Mouse (Mus musculus) bone marrow, adult 2 months (tissue): ENCODE results near the gene Fam216a. TPM values are rescaled to one million over a fixed set of nuclear protein-coding genes. Genes with fewer than 3 reads are reported as not detected.
"Not testable (repeated sequence)": the region's sequence is repeated elsewhere in the genome, so short reads cannot be mapped to it uniquely, and the experiment has no call there.

Experiments
- H3K27ac ChIP-seq: fragments of 200-500 bp; 2 replicates; pipeline ENCODE4 v1.5.1; 2012; ENCODE audit warnings: low read depth, mild to moderate bottlenecking, control low read depth, inconsistent platforms, low read length; ENCODE audit not compliant: control insufficient read depth, poor library complexity, insufficient read depth
- H3K4me1 ChIP-seq: fragments of 200-500 bp; 2 replicates; pipeline ENCODE4 v1.6.1; 2011; ENCODE audit warnings: low read length; ENCODE audit not compliant: control insufficient read depth, insufficient read depth
- H3K4me3 ChIP-seq: fragments of 200-500 bp; replicated peaks from 2 replicates; pipeline ENCODE3; 2011; ENCODE audit warnings: mild to moderate bottlenecking, low read depth, low read length, control low read depth; ENCODE audit not compliant: control insufficient read depth
- CTCF ChIP-seq: fragments of 200-500 bp; IDR thresholded peaks from 2 replicates; pipeline ENCODE4 v1.5.1; 2011; ENCODE audit warnings: low read length, control low read depth; ENCODE audit not compliant: control insufficient read depth, insufficient read depth
- POLR2A ChIP-seq: fragments of 200-500 bp; IDR thresholded peaks from 2 replicates; pipeline ENCODE4 v1.6.1; 2011; ENCODE audit warnings: low read depth, mild to moderate bottlenecking, control low read depth, low read length, borderline replicate concordance; ENCODE audit not compliant: control insufficient read depth
- WGBS: fragments of 180-500 bp; shearing (Covaris S2); methylation state at CpG from one replicate; pipeline ENCODE4 v1.1.7; 2018; 5-methylcytosine and 5-hydroxymethylcytosine counted together
- polyA plus RNA-seq: library from polyadenylated mRNA; stranded (reverse); fragments of >200 nt; gene quantifications from 2 replicates; pipeline ENCODE4 v1.2.4, GENCODE M21; 2011; ENCODE audit warnings: low replicate concordance; ENCODE audit not compliant: missing spikeins, insufficient read depth, insufficient read length

Fam216a gene
- 14.6 and 16.4 TPM in 2 replicates for polyA plus RNA-seq

DNA sequence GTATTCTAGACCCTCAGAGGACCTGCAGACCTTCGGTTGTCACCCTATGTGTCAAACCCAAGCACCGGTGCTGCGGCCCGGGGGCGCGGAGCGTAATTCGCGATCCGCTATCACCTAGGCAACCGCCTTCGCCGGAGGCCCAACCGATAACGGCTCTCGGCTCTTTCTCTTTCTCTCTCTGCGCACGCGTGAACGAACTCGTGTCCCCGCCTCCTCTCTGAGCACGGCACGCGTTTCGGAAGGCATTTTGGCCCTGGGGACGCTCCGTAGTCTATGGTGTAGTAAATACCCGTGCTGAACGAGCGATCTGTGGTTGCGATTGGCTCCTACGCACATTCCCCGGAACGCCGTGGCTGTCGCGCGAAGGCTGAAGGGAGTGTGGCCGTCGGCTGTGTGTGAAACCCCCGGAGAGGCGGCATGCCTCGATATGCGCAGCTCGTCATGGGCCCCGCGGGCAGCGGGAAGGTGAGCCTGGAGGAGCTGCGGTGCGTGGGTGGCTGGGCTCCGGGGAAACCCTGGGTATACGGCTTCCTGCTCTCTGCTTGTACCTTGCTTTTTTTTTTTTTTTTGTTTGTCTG lies at the start of gene Fam216a:
TSS of gene Fam216a (minus strand) at position 173 of the 578 bp plus-strand sequence.
- under 1% methylated on average over 53 of the region's 53 CpGs for whole genome bisulfite sequencing
- Histone ChIP-seq H3K27ac (peak within 1 kb of the TSS; percentile 90), H3K4me1 (no peaks in the 10 kb centered on the region), H3K4me3 (peak within 1 kb of the TSS; percentile 94)
- TF ChIP-seq CTCF (no peak), POLR2A (peak; percentile 90; the same call in 1 of the 2 replicates)

DNA sequence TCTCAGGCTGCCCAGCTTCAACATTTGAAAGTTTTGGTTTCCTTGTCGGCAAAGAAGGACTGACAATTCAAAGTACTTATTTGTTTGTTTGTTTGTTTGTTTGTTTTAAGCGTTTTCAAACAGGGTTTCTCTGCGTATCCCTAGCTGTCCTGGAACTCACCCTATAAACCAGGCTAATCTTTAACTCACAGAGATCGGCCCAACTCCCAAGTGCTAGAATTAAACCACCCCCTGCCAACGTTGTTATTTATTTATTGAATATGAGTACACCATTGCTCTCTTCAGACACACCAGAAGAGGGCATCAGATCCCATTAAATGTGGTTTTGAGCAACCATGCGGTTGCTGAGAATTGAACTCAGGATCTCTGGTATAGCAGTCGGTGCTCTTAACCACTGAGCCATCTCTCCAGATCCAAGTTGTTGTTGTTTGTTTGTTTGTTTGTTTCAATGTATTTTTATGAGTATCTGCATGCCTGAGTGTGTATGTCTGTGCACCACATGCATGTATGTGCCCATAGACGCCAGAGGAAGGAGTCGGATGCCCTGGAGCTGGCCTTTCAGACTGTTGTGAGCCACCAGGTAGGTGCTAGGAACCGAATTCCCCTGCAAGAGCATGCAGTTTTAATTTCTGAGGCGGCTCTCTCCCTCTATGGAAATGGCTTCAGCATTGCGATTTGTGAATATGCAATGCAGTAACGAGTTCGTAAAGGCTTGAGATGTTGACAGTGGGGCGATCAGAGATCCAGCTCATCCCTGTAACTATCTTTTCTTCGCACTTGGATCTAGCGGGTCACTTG lies 49.3 kb upstream of the Fam216a start, which contains the start of gene Anapc7:
TSS of gene Anapc7 (plus strand) at position 423 of the 798 bp plus-strand sequence.
- WGBS = 15% methylated on average over 17 of the region's 17 CpGs
- Histone ChIP-seq H3K4me1 (no peaks in the 10 kb centered on the region), H3K4me3 (peak within 1 kb of the TSS; percentile 79), H3K27ac (peak within 1 kb of the TSS; percentile 70)
- TF ChIP-seq CTCF (no peak), POLR2A (no peak)

DNA sequence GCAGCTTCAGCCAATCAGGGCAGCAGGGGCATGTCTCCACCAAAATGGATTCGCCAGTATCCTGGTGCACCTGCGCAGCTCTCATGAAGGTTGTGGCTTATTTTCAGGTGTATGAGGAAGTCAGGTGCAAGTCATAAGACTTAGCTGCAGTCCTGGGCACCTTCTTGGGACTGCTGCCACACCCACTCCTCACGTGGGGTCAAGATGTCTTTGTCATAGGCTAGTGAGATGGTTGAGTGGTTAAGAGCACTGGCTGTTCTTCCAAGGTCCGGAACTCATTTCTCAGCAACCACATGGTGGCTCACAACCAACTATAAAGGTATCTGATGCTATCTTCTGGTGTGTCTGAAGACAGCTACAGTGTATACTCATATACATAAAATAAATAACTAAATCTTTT lies 48.5 kb upstream of the Fam216a start:
- H3K27ac ChIP-seq, H3K4me1 ChIP-seq, H3K4me3 ChIP-seq: not testable (repeated sequence)
- 65% methylated on average over 4 of the region's 4 CpGs for WGBS

DNA sequence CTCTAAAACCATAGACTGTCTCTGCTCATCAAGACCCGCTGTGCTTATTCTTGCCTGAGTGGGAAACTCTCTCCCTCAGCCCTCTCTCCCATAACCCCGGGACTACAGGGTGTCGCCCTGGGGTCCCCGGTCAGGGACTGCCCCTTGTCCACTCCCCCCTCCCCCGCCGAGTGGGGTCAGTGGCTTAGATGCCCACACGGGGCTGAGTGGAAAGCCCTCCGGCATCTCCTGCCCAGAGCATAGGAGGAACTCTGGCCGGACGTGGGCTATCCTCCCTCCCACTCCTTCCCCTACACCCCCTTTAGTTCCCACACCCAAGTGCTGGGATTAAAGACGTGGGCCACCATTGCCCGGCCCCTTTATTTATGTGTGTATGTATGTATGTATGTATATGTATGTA lies 43.3 kb upstream of the Fam216a start:
- 77% methylated on average over 12 of the region's 12 CpGs for WGBS

DNA sequence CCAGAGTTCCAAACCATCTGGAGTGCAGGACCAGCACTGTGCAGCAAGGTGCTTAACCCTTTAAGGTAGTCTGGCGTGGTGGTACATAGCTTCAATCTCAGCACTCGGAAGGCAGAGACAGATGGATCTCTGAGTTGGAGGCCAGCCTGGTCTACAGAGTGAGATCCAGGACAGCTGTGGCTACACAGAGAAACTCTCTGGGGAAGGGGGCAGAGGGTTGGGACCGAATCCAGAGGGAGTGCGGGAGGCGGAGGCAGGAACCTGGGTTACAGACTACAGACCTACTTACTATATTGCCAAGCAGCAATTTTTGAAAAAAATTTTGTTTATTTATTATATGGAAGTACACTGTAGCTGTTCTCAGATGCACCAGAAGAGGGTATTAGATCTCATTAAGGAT lies 42.2 kb upstream of the Fam216a start:
- 90% methylated on average over 5 of the region's 5 CpGs for WGBS
- TF ChIP-seq CTCF (no peak), POLR2A (no peak)
- no peak overlapping the region for H3K4me3 ChIP-seq
- H3K27ac ChIP-seq = no peak overlapping the region
- no peaks in the 10 kb centered on the region for H3K4me1 ChIP-seq

More for the DNA sequence above, 43.3 kb upstream of the Fam216a start:
- Histone ChIP-seq H3K4me3 (no peak overlapping the region), H3K4me1 (no peaks in the 10 kb centered on the region), H3K27ac (no peak overlapping the region)
- TF ChIP-seq CTCF (no peak), POLR2A (no peak)

DNA sequence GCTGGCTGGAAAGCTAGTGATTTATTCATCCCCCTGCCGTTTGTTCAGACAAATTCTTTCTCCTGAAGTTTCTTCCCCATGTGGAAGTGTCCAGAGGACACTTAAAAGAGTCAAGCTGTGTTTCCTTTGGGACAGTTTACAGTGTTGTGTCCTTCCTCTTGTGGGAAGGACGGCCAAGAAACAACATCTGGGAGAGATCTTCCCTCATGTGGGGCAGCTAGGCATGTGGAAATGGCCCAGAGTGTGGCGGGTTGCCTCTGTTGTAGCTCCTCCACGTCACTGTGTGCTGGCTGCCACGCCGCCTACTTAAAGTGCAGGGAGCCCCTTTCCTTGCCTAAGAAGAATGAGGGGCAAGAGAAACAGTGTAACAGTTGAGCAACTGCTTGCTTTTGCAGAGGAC lies 40.7 kb upstream of the Fam216a start:
- Histone ChIP-seq H3K4me1 (no peaks in the 10 kb centered on the region), H3K27ac (no peak overlapping the region), H3K4me3 (no peak overlapping the region)
- TF ChIP-seq POLR2A (no peak), CTCF (no peak)
- 62% methylated on average over 6 of the region's 6 CpGs for WGBS

DNA sequence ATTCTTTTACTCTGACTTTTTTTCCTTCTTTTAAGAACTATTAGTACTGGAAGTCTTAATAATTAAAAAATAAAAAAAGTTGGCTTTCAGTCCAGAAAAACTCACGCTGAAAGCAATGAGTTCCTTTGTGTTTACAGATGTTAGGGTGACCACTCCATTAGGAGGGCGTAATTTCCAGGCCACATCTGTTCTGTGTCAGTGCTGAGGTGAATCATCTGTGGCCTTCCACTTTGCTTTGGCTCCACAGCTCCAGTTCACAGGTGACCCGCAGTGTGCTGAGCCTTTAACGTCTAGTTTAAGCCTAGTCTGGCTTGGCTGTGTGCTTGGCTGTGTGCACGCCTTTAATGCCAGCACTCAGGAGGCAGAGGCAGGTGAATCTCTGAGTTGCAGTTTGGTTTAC lies 39.7 kb upstream of the Fam216a start:
- H3K4me1 ChIP-seq = no peaks in the 10 kb centered on the region
- TF ChIP-seq CTCF (no peak), POLR2A (no peak)
- H3K27ac ChIP-seq = no peak overlapping the region
- WGBS = 87% methylated on average over 5 of the region's 5 CpGs
- no peak overlapping the region for H3K4me3 ChIP-seq

DNA sequence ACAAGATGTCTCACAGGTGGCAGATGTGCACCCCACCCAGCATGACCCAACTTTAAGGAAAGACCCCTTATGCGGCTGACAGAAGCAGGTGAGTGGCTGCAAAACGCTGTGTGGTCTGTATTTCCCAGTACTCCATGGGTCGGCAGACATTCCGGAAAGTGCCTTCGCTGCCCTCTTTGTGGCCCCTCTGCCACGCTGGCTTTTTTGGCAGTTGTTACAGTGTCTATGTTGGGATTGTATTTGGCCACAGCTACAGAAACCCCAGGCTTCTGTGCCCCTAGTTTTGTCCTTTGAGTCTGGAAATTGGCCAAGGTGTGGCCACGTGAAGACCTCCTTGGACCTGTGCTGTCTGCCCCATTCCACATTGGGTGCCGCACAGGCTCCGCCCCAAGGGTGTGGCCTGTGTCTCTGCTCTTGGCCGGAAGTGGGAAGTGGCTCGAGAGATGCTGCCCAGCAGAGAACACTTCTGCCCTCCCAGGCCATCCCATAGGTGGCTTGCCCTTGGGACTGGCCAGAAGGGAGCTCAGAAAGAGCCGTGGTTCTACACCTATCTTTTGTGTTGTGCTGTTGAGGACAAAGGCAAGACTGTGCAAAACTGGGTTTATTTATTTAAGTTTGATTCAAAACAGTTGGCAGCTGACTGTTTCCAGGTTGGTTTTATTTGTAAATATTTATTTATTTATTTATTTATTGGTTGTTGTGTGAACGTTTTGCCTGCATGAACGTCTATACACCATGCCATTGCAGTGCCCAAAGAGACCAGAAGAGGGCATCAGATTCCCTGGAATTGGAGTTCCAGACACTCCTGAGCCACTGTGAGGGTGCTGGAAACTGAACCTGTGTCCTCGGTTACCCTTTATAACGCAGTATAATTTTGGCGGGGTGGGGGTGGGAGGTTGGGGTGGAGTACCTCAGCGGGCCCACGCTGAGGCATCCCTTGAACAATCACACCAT lies 37.8 kb upstream of the Fam216a start:
- WGBS = 89% methylated on average over 19 of the region's 19 CpGs
- Histone ChIP-seq H3K4me3 (no peak overlapping the region), H3K27ac (no peak overlapping the region), H3K4me1 (no peaks in the 10 kb centered on the region)
- TF ChIP-seq POLR2A (no peak), CTCF (no peak)
